Mouse (Mus musculus) spleen, postnatal 14 days (tissue): ENCODE data around the gene Zfp120.
A peak's percentile ranks its signal among the peaks of the same experiment; 100 is the strongest.
"Not testable (repeated sequence)": the region's sequence is repeated elsewhere in the genome, so short reads cannot be mapped to it uniquely, and the experiment has no call there.

Source experiments
- DNase-seq, 2 experiments: peaks; one replicate each; pipeline ENCODE4 v3.0.0; 2021 to 2022; ENCODE audit warnings: low spot score in 2 of 2

Gene Zfp120

DNA sequence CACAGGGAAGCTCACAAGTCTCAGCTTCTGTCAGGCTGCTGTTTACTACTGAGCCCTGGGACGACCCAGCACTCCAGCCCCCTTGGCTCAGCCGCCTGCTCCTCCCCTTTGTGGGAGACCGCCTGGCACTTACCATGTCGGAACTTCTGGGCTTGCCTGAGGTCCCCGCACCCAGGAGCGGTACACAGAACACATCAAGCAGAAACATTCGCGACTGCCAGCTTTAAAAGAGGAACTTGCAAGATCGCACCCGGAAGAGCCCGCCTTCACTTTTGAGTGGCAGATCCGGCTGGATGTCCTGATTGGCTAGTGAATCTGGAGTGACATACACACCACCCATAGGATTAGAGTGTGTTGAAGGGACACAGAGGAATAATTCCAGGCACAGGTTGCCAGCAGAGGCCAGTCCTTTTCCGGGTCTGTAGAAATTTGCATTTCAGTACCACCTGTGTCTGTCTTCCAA, at the start of gene Zfp120:
Gene Zfp120, minus strand, starts transcription at position 274 of the 463 bp plus-strand sequence.
- peak; percentile 57 to 69 for DNase-seq

- DNase-seq: not testable (repeated sequence)
These were observed 45.1 kb upstream of the Zfp120 start, which contains the start of gene Gm14139 for GRCm38 (mm10) chr2:150181570-150181999. Gm14139 (plus strand) TSS chr2:150181755.

DNA sequence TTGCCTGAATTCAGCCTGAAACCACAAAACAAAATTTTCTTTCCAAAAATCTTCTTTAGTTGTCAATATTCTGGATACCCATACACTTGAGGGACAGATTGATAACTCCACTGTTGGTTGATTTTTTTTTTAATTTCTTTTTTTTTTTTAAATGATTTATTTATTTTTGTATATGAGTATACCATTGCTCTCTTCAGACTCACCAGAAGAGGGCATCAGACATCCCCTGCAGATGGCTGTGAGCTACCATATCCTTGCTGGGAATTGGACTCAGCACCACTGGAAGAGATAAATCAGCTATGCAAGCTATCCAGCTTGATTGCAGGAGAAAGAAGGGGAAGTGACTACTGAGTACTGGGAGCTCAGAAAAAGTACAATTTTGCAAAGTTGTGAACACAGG, 44.5 kb upstream of the Zfp120 start:
- DNase-seq: not testable (repeated sequence)

GRCm38 (mm10) chr2:150179579-150179978, 43.1 kb upstream of the Zfp120 start, which contains the start of gene Gm10770:
Gm10770 (minus strand) TSS chr2:150179679.
- not testable (repeated sequence) for DNase-seq

DNA sequence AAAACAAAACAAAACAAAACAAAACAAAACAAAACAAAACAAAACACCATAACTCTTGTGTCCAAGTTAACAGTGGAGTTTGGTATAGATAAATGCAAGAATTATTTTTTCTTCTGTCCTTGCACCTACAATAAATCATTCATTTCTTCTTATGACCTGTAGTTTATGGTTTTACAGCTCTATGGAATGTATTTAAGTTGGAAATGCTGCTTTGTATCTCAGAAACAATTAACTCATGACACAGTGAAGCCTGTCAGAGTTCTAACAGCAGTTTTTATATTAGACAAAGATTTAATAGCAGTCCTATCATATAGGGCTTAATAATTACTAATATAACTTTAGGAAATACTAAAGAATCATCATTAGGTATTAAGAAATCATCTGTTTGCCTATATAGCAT, 37.3 kb upstream of the Zfp120 start:
- DNase-seq: no peak

- no peak for DNase-seq
These were observed 30.2 kb upstream of the Zfp120 start for GRCm38 (mm10) chr2:150166703-150167102.

DNA sequence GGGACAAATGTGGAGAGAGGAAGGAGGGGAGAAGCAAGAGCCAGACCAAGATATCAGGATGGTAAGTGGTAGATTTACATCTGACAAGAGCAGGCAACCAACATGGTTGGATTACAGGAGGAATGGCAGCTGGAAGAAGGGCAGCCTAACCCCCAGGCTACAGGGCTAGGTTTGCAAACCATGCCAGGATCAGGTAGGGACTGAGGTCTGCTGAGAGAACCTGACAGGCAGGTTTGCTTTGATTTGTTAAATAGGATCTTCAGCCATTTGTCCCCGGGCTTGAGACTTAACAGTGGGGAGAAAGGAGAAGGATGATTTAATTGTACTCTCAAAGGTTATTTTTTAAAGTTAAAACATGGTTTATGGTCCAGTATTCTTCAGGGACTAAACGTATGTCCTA, 3.7 kb downstream of the Zfp120 start:
- DNase-seq: no peak

DNA sequence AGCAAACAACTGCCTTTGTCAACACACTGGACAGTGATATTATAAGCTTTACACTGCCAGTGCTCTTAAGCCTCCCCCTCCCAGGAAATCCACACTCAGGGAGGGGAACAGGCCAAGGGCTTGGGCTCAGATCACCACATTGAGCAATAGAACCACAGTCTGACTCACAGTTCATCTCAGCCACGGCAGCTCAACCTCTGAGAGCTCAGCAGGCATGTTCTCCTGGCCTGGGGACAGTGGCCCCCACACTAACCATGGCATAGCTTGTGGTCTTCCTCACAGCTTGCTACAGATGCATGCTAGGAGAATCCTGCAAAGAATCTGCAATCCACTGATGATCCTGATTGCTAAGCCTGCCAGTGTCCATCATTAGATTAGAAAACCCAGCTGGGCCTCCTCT, 4.5 kb downstream of the Zfp120 start:
- not testable (repeated sequence) for DNase-seq

DNA sequence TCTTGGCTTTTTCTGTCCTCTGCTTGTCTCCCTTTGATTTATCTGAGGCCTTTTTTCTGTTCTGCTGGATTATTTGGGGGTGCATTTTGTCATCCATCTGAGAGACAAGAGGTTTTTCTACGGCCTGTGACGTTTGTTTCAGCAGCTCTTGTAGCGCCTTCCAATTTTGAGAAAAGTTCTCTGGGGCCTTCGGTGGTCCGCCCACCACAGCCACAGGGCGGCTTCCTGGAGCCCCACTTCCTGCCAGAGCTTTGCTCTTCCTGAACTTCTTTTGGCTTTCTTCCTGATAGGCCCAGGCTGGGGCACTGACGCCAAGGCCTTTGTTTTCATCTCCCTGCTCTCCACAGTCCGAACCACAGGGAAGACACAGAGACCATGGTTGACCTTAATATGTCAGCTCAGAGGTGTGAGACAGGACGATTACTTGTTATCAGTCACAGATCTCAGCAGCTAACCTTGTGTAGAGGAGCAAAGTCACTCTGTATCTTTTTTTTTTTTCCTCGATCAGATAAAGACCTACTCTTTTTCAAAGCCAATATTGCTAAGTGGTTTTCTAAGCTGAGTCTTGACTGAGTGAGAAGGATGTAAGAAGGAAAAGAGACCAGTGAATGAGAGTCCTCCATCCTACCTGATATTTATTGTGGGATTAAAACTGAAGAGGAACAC, 25.1 kb downstream of the Zfp120 start:
- no peak for DNase-seq

- DNase-seq: not testable (repeated sequence)
These were observed 36.9 kb downstream of the Zfp120 start for GRCm38 (mm10) chr2:150099618-150100017.
